Mouse (Mus musculus): ENCODE measurements around the gene Spns1.
A peak's percentile ranks its signal among the peaks of the same experiment; 100 is the strongest.
"Not testable (repeated sequence)": the region's sequence is repeated elsewhere in the genome, so short reads cannot be mapped to it uniquely, and the experiment has no call there.

The Spns1 gene

DNA sequence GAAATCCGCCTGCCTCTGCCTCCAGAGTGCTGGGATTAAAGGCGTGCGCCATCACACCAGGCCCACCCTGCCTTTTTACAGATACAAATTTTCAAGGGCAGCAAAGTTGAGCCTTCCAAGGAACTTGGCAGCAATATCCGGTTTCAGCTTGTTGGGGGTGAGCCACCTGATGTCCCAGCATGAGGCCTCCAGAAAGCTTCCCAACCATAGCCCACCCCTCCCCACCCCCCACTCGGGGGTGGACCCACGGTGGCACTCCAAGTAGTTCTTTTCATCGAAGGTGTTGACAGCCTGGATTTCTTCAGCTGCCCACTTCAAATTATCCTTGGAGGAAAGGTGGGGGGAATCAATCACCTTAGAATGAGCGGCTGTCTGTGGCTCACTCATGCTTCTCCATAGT is 38.3 kb downstream of the Spns1 start:
- peak; percentile 81 for DNase-seq (ENCODE audit: low read depth, low spot score)

DNA sequence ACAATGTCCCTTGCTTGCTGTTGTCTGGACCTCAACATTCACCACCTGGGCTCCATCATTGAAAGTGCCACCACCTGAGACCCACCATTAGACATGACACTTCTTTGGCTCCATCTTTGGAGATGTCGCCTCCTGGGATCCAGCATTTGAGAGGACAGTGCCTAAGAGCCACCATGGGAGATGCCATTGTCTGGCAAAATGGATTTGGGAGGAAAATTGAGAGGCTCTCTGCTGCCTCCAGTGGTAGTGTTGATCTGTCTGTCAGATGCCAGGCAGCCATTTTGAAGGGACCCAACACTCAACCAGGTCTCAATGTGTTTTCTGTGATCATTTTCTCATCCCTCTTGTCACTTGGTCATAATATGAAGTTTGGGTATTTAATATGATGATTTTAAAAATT is 41.7 kb downstream of the Spns1 start:
- DNase-seq (ENCODE audit: low read depth, low spot score): peak; percentile 74

- DNase-seq (ENCODE audit: low read depth, low spot score): peak; percentile 73
Measured at GRCm38 (mm10) chr7:126332691-126333090, 44.6 kb downstream of the Spns1 start.

- peak; percentile 70 for DNase-seq (ENCODE audit: low read depth, low spot score)
Measured at GRCm38 (mm10) chr7:126330693-126331092, 46.6 kb downstream of the Spns1 start.

DNA sequence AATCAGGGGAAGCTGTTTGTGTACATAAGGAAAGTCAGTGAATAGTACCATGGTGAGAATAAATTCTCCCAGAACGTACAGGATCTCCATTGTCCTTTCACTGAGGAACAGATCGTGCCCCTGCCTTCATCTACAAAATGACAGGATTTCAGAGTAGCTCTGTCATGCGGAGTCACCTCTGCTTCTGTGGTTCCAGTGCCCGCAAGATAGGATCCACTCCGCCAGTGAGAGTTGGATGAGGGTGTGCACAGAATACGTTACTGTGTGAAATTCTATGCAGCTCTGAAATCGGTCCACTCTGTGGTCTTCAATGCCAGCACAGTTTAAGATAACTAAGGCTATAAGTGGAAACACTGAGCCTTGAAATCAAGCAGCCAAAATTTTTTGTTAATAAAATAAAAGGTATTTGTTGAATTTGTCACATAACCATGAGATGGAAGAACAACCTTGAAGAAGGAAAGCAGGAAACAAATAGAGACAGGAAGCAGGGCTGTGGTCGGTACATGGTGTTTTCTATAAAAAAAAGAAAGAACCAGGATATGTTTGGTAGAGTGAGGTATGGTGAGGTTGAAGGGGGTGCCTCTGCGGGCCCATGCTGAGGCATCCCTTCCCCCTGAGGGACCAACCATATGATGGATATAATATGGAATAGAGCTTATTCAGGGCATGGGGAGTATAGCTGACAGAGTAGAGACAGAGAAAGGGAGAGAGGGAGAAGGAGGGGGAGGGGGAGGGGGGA is 47.2 kb downstream of the Spns1 start:
- no peak for DNase-seq (ENCODE audit: low read depth, low spot score)

GRCm38 (mm10) chr7:126328848-126329247 is 48.4 kb downstream of the Spns1 start:
- not testable (repeated sequence) for DNase-seq (ENCODE audit: low read depth, low spot score)

GRCm38 (mm10) chr7:126325576-126326273 is 51.5 kb downstream of the Spns1 start:
- peak; percentile 87 for DNase-seq (ENCODE audit: low read depth, low spot score)

DNA sequence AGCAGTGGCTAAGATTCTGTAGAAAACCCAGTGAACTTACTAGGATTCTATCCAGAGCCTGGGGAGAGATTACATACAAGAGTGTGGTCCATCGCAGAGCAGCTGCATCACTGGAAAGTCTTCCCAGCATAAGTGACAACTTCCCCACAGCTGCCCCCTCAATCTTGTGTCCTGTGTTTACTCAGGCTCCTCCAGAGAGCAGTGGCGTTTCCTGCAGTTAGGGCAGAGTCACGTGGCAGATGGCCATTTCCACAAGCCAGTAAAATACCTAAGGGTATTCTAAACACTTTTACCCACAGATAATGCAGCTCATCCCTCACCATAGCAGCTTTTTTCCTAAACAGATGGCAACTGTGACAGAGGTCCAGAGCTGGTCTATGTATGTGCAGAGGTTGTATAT is 52.5 kb downstream of the Spns1 start:
- DNase-seq (ENCODE audit: low read depth, low spot score): no peak

- DNase-seq (ENCODE audit: low read depth, low spot score): peak; percentile 89
Measured at GRCm38 (mm10) chr7:126323729-126324128, 53.5 kb downstream of the Spns1 start.
